Mouse (Mus musculus): ENCODE data around the gene Map3k12. TPM values are rescaled to one million over a fixed set of nuclear protein-coding genes. Genes with fewer than 3 reads are reported as not detected.
A peak's percentile ranks its signal among the peaks of the same experiment; 100 is the strongest.

Gene Map3k12
- polyA plus RNA-seq, 1 experiment from 2014 or later, result 14.4 TPM

DNA sequence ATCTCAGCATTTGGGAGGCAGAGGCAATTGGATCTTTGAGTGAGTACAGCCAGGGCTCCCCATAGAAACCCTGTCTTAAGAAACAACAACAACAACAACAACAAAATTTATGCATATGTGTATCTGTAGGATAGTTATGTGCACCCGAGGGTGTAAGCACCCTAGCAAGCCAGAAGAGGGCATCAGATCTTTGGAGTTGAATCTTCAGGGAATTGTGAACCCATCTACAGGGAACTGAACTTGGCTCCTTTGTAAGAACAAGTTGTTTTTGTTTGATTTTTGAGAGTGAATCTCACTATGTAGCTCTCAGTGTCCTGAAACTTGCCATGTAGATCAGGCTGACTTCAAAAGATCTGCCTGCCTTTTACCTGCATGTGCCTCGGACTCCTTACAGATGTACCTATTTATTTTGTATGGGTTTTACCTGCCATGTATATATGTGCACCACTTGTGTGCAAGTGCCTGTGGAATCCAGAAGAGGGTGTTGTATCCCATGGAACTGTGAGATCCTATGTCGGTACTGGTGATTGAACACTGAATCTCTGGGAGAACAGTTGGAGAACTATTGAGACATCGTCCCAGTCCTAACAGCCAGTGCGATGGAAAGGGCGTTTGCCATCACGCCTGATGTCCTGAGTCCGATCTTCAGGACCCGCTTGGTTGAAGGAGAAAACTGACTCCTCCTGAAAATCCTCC is 48.0 kb downstream of the Map3k12 start:
- 92% methylated on average over 9 of the region's 9 CpGs for WGBS
- no peak overlapping the region for H3K4me2 ChIP-seq
- H3K4me1 ChIP-seq, result peaks cover 10% of the 10 kb centered on the region
- no peak overlapping the region for H3K27ac ChIP-seq
- no peak overlapping the region for H3K9ac ChIP-seq
- ATAC-seq (ENCODE audit: borderline replicate concordance, extremely low read depth, low FRiP score, low TSS enrichment), result no peak
- peaks cover 5% of the 10 kb centered on the region; the same call in 1 of the 2 replicates for H3K36me3 ChIP-seq
- H3K4me3 ChIP-seq, result no peak overlapping the region
- H3K9me3 ChIP-seq, result no peaks in the 10 kb centered on the region
- no peaks in the 10 kb centered on the region for H3K27me3 ChIP-seq

DNA sequence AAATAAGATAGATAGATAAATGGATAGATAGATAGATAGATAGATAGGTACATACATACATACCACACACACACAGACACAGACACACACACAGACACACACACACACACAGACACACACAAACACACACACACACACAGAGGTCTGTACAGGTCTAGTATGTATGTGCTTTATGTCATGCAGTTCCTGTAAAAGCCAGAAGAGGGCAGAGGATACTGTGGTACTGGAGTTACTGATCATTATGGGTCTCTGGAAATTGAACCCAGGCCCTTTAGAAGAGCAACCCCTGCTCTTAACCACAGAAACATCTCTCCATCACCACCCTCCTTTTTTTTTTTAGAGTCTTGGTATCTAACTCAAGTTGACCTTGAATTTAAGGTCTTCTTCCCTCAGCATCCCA is 53.2 kb downstream of the Map3k12 start:
- Histone ChIP-seq H3K4me2 (no peak overlapping the region), H3K36me3 (no peaks in the 10 kb centered on the region), H3K4me1 (0 out of 2 replicates have a peak, but pooled peaks cover 3% of the 10 kb centered on the region), H3K9ac (no peak overlapping the region), H3K27me3 (no peaks in the 10 kb centered on the region), H3K27ac (no peak overlapping the region), H3K4me3 (no peak overlapping the region), H3K9me3 (no peaks in the 10 kb centered on the region)
- no peak for ATAC-seq (ENCODE audit: borderline replicate concordance, extremely low read depth, low FRiP score, low TSS enrichment)

DNA sequence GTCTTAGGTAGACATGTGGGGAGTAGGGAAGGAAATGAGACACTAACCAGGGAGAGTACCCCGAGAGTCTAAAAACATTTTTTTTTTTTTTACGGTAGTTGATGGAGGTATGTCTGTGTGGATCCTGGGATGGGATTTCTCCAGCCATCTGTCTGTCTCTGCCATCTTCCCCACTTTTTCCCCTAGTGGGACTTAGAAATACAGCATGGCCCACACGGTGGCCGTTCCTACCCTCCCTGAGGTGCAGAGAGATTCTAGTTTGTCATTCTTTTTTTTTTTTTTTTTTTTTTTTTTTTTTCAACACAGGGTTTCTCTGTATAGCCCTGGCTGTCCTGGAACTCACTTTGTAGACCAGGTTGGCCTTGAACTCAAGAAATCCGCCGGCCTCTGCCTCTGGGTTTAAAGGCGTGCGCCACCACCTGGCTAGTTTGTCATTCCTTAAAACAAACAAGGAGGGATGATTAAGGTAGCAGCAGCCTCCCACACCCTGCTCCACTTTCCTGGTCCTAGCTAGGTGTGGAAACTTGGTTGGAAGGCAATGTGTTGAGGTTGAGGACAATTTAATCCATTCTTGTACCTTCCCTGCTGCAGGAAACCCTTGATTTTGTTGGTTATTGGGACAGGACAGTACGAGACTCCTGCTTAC is 55.3 kb downstream of the Map3k12 start:
- H3K27me3 ChIP-seq, result no peaks in the 10 kb centered on the region
- H3K4me2 ChIP-seq, result no peak overlapping the region
- H3K4me3 ChIP-seq, result no peak overlapping the region
- H3K36me3 ChIP-seq, result no peaks in the 10 kb centered on the region
- no peak overlapping the region for H3K9ac ChIP-seq
- WGBS, result 77% methylated on average over 9 of the region's 9 CpGs
- no peak overlapping the region for H3K27ac ChIP-seq
- no peak for ATAC-seq (ENCODE audit: borderline replicate concordance, extremely low read depth, low FRiP score, low TSS enrichment)
- H3K4me1 ChIP-seq, result 0 out of 2 replicates have a peak, but pooled peaks cover 3% of the 10 kb centered on the region
- H3K9me3 ChIP-seq, result no peaks in the 10 kb centered on the region

DNA sequence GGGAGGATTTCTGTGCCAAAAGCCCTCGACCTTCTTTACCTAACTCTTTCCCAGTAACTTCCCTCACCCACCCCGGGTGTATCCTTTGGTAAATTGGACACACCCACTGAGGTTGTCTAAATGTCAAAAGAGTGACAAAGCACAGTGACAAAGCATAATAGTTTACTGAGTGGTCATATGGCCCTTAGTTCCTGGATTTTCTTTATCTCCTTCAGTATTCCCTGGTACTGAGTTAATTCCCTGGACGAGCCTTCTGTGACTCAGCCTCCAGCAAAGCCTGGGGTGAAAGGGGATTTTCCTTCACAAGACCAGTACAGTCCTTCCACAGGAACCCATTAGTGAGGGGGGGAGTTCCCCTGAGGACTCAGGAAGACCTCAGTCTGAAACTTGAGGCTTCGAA is 55.9 kb downstream of the Map3k12 start:
- Histone ChIP-seq H3K9me3 (no peaks in the 10 kb centered on the region), H3K27ac (no peak overlapping the region), H3K9ac (no peak overlapping the region), H3K4me2 (0 out of 2 replicates have a peak overlapping the region, but pooled peaks have one; percentile 4), H3K4me3 (no peak overlapping the region), H3K36me3 (no peaks in the 10 kb centered on the region), H3K27me3 (no peaks in the 10 kb centered on the region), H3K4me1 (0 out of 2 replicates have a peak, but pooled peaks cover 3% of the 10 kb centered on the region)
- no peak for ATAC-seq (ENCODE audit: borderline replicate concordance, extremely low read depth, low FRiP score, low TSS enrichment)
- 52% methylated on average over 4 of the region's 4 CpGs for WGBS

DNA sequence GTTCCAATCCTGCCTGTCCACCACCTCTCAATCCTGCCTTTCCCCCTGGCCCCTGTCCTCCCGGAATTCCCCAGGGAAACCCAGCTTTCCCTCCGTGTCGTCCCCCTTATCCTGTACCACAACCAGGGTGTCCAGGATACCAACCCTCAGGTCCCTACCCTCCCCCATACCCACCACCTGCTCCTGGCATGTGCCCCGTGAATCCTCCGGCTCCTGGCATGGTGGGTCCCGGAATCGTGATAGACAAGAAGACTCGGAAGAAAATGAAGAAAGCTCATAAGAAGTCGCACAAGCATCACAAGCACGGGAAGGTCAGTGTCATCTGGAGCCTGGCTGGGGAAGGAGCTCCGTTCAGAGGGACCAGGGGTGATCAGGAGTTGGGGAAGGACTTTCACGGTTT is 56.5 kb downstream of the Map3k12 start:
- 77% methylated on average over 12 of the region's 12 CpGs for WGBS

DNA sequence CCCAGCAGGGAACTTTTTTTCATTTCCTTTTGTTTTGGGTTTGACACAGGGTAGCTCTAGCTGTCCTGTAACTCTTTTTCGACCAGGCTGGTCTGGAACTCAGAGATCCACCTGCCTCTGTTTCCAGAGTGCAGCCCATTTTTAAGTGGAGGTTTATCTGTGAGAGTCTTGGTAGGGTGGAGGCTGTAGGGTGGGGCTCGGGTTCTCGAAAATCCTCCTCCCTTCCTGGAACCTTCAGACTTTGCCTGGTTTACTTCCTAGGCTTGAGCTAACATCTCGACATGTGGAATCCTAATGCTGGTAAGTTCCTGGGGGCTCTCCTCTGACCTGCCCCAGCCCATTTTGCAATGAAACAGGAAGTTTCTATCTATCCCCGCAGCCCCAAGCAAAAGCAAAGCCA is 57.0 kb downstream of the Map3k12 start:
- H3K9me3 ChIP-seq, result no peaks in the 10 kb centered on the region
- H3K4me3 ChIP-seq, result peak overlapping the region; percentile 48; the same call in 1 of the 2 replicates
- no peak overlapping the region for H3K9ac ChIP-seq
- 45% methylated on average over 5 of the region's 5 CpGs for WGBS
- no peaks in the 10 kb centered on the region for H3K27me3 ChIP-seq
- H3K36me3 ChIP-seq, result no peaks in the 10 kb centered on the region
- peak overlapping the region; percentile 73 for H3K4me2 ChIP-seq
- ATAC-seq (ENCODE audit: borderline replicate concordance, extremely low read depth, low FRiP score, low TSS enrichment), result no peak
- H3K27ac ChIP-seq, result no peak overlapping the region
- 0 out of 2 replicates have a peak, but pooled peaks cover 3% of the 10 kb centered on the region for H3K4me1 ChIP-seq

More for the DNA sequence above, 56.5 kb downstream of the Map3k12 start:
- Histone ChIP-seq H3K36me3 (no peaks in the 10 kb centered on the region), H3K27ac (no peak overlapping the region), H3K9ac (no peak overlapping the region), H3K4me1 (0 out of 2 replicates have a peak, but pooled peaks cover 3% of the 10 kb centered on the region), H3K27me3 (no peaks in the 10 kb centered on the region), H3K4me2 (0 out of 2 replicates have a peak overlapping the region, but pooled peaks have one; percentile 4), H3K9me3 (no peaks in the 10 kb centered on the region), H3K4me3 (no peak overlapping the region)
- ATAC-seq (ENCODE audit: borderline replicate concordance, extremely low read depth, low FRiP score, low TSS enrichment), result no peak

DNA sequence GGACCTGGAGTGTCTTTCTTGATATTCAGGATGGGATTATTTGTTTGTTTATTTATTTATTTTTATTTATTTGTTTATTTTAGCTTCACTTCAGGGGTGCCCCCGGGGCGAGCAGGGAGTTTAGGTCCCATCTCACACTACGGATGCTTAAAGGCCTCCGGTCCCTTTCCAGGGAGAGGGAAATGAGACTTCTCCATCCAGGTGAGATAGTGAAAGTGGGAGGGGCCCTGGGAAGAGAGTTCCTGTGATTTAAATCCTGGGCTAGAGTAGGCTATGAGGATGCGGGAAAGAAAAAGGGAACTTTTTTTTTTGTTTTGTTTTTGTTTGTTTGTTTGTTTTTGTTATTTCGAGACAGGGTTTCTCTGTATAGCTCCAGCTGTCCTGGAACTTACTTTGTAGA is 57.5 kb downstream of the Map3k12 start:
- no peaks in the 10 kb centered on the region for H3K36me3 ChIP-seq
- H3K27ac ChIP-seq, result no peak overlapping the region
- WGBS, result 23% methylated on average over 6 of the region's 6 CpGs
- 0 out of 2 replicates have a peak, but pooled peaks cover 3% of the 10 kb centered on the region for H3K4me1 ChIP-seq
- H3K9ac ChIP-seq, result peak overlapping the region; percentile 38
- no peaks in the 10 kb centered on the region for H3K9me3 ChIP-seq
- H3K27me3 ChIP-seq, result no peaks in the 10 kb centered on the region
- H3K4me3 ChIP-seq, result peak overlapping the region; percentile 48
- peak overlapping the region; percentile 73 for H3K4me2 ChIP-seq
- ATAC-seq (ENCODE audit: borderline replicate concordance, extremely low read depth, low FRiP score, low TSS enrichment), result no peak; the same call in 1 of the 2 replicates

DNA sequence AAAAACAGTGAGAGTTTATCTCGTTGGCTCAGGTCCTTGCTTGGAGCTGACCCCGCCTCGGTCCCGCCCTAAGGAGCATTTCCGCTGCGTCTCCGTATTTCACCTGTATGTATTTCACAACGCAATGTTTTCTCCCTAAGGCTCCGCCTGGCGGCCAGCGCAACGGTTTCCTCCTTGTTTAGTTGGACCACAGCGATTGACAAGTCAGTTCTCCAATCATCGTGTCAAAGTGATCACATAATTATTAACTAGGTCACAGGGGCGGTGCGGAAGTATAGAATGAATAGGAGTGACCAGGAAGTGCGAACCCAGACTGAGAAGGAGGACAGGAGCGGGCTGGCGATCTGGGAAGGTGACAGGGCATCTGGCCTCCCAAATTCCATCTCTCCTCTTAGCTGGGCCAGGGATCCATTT is 58.0 kb downstream of the Map3k12 start, which contains the start of gene Prr13:
Prr13 (plus strand) TSS at position 125 of the 414 bp plus-strand sequence.
- H3K27ac ChIP-seq, result no peak within 1 kb of the TSS
- peak within 1 kb of the TSS; percentile 48 for H3K4me3 ChIP-seq
- no peaks in the 10 kb centered on the region for H3K36me3 ChIP-seq
- 0% methylated on average over 19 of the region's 19 CpGs for WGBS
- ATAC-seq (ENCODE audit: borderline replicate concordance, extremely low read depth, low FRiP score, low TSS enrichment), result peak; percentile 86
- H3K9me3 ChIP-seq, result no peaks in the 10 kb centered on the region
- no peaks in the 10 kb centered on the region for H3K27me3 ChIP-seq
- peak within 1 kb of the TSS; percentile 38 for H3K9ac ChIP-seq
- H3K4me2 ChIP-seq, result peak within 1 kb of the TSS; percentile 73
- 0 out of 2 replicates have a peak, but pooled peaks cover 3% of the 10 kb centered on the region for H3K4me1 ChIP-seq

DNA sequence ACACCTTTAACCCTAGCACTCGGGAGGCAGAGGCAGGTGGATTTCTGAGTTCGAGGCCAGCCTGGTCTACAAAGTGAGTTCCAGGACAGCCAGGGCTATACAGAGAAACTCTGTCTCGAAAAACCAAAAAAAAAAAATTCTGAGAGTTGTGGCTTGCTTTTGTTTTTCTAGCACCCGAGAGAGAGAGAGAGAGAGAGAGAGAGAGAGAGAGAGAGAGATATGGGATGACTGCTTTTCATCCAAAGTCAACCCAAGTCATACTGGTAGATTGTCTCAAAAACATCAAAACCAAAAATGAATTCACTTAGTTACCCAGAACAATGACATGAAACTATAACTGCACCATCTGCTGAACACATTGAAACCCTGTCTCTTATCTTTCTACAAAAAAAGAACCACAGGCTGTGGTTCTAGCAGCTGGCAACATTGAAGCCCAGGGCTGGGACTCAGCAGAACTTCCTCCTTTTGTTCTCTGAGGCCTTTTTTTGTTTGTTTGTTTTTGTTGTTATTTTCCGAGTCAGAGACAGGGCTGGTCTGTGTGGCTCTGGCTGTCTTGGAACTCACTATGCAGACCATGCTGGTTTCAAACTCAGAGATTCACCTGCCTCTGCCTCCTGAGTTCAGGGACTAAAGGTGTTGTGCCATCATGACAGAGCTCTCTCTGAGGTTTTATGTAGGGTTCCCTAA is 58.7 kb downstream of the Map3k12 start:
- Histone ChIP-seq H3K4me1 (0 out of 2 replicates have a peak, but pooled peaks cover 3% of the 10 kb centered on the region), H3K4me2 (peak overlapping the region; percentile 73), H3K36me3 (no peaks in the 10 kb centered on the region), H3K9me3 (no peaks in the 10 kb centered on the region), H3K9ac (no peak overlapping the region), H3K4me3 (peak overlapping the region; percentile 48), H3K27me3 (no peaks in the 10 kb centered on the region), H3K27ac (no peak overlapping the region)
- WGBS, result 66% methylated on average over 5 of the region's 5 CpGs
- no peak for ATAC-seq (ENCODE audit: borderline replicate concordance, extremely low read depth, low FRiP score, low TSS enrichment)

DNA sequence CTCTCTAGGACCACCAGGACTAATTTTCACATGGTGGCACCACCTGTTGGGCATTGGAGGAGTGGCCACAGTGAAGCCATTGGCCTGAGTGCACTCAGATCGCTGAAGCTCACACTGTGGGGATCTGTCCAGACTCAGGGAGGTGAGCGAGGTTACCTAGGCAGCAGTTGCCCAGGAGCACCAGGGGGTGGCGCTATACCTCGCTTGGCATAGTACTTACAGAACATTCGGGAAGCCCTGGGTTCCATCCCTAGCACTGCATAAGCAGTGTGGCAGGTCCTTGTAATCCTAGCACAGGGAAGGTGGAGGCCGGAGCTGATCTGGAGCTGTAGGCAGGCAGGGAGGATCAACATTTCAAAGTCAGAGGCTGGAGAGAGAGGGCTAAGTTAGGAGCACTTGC is 60.9 kb downstream of the Map3k12 start:
- H3K9me3 ChIP-seq, result no peaks in the 10 kb centered on the region
- H3K9ac ChIP-seq, result no peak overlapping the region
- H3K36me3 ChIP-seq, result no peaks in the 10 kb centered on the region
- peaks cover 3% of the 10 kb centered on the region; the same call in 1 of the 2 replicates for H3K4me1 ChIP-seq
- no peak overlapping the region for H3K4me2 ChIP-seq
- H3K27ac ChIP-seq, result no peak overlapping the region
- no peak for ATAC-seq (ENCODE audit: borderline replicate concordance, extremely low read depth, low FRiP score, low TSS enrichment)
- H3K27me3 ChIP-seq, result no peaks in the 10 kb centered on the region
- no peak overlapping the region for H3K4me3 ChIP-seq
- WGBS, result 33% methylated on average over 6 of the region's 6 CpGs

DNA sequence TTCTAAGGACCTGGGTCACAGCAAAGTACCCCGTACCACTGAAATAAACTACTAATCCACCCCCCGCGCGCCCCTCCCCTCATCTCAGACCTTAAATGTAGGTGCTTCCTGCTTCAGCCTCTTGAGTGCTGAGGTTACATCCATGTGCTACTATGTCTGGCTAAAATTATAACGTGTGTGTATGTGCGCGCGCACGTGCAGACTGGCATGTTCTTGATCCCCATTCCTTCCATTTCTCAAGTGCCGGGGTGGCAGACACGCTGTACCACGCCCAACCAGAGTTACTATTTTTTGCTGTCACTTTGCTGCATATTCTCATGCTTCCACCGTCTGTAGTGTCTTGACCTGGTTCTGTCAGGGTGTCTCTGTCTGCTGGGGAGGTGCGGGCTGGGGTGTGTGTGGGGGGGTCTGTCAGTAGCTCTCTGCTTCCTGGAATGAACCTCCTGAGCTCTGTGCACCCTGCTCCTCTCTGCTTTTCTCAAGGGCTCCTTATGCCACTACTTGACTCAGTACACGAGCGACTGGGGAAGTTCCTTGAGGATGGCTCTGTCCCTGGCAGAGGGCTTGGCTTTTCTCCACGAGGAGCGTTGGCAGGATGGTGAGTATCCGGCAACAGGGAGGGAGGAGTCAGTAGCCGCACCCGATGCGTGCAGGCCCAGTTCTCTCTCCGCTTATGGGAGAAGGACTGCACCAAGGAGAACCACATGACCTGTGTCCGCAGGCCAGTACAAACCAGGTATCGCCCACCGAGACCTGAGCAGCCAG is 65.0 kb downstream of the Map3k12 start:
- Histone ChIP-seq H3K27me3 (no peaks in the 10 kb centered on the region), H3K4me3 (no peak overlapping the region), H3K9me3 (no peaks in the 10 kb centered on the region), H3K4me1 (no peaks in the 10 kb centered on the region; the same call in 1 of the 2 replicates), H3K36me3 (no peaks in the 10 kb centered on the region), H3K9ac (no peak overlapping the region), H3K27ac (no peak overlapping the region), H3K4me2 (no peak overlapping the region)
- ATAC-seq (ENCODE audit: borderline replicate concordance, extremely low read depth, low FRiP score, low TSS enrichment), result no peak
- WGBS, result 70% methylated on average over 26 of the region's 26 CpGs

Measured in lung, embryonic 15.5 days (tissue).